Mouse (Mus musculus) cerebellum, adult 2 months (tissue): ENCODE measurements at regions not wholly inside any gene's neighbourhood (a gene's known extent, or its start where the extent isn't known, plus 50 kb on each side); places are given as distances from the start of the nearest gene placed in this dataset.

Source experiments
- DNase-seq, 2 experiments: peaks; one replicate each; pipeline ENCODE4 v3.0.0; 2021
- H3K27ac ChIP-seq: fragments of 200-500 bp; 2 replicates; pipeline ENCODE4 v1.5.1; 2012; ENCODE audit warnings: low read length, control low read depth, inconsistent platforms; ENCODE audit not compliant: insufficient read depth
- H3K27me3 ChIP-seq: fragments of 200-500 bp; 2 replicates; pipeline ENCODE4 v1.6.1; 2012; ENCODE audit warnings: inconsistent platforms, mild to moderate bottlenecking, low read length, moderate library complexity; ENCODE audit not compliant: control insufficient read depth, insufficient read depth
- H3K4me1 ChIP-seq: fragments of 200-500 bp; 2 replicates; pipeline ENCODE4 v1.6.1; 2011; ENCODE audit warnings: low read length; ENCODE audit not compliant: control insufficient read depth, insufficient read depth
- H3K4me3 ChIP-seq: fragments of 200-500 bp; replicated peaks from 2 replicates; pipeline ENCODE3; 2011; ENCODE audit warnings: mild to moderate bottlenecking, low read depth, low read length, control low read depth; ENCODE audit not compliant: insufficient read depth
- CTCF ChIP-seq: fragments of 200-500 bp; IDR thresholded peaks from 2 replicates; pipeline ENCODE4 v1.5.1; 2011; ENCODE audit warnings: low read depth, mild to moderate bottlenecking, control low read depth, low read length, moderate library complexity, borderline replicate concordance; ENCODE audit not compliant: insufficient read depth
- POLR2A ChIP-seq: fragments of 200-500 bp; IDR thresholded peaks from 2 replicates; pipeline ENCODE4 v1.6.1; 2011; ENCODE audit warnings: low read length, control low read depth, borderline replicate concordance; ENCODE audit not compliant: insufficient read depth
- whole genome bisulfite sequencing: fragments of 180-500 bp; shearing (Covaris S2); methylation state at CpG from one replicate; pipeline ENCODE4 v1.1.7; 2018; 5-methylcytosine and 5-hydroxymethylcytosine counted together

DNA sequence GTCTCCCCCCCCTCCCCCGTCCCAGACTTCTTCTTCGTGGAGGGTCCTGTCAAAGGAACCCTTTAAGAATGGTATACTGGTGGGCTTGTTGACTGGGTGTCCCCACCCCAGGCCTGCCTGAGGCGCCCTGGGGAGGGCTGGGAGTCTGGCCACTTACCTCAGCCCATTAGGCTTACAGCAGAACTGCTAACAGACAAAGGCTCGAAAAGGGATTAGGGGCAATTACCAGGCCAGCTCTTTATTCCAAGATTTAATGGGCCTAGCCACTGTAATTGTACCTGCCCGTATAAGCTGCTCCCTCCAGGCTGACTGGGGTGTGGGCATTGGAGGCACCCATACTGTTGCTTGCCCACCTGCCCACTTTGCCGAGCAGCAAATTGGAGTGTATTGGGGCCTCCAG, 93.8 kb upstream of the Pitx1 start:
- Histone ChIP-seq H3K27me3 (no peaks in the 10 kb centered on the region), H3K27ac (no peak overlapping the region), H3K4me1 (no peaks in the 10 kb centered on the region), H3K4me3 (no peak overlapping the region)
- WGBS: 79% methylated on average over 6 of the region's 6 CpGs
- DNase-seq: no peak
- no peak for TF ChIP-seq POLR2A
- TF ChIP-seq CTCF: no peak

DNA sequence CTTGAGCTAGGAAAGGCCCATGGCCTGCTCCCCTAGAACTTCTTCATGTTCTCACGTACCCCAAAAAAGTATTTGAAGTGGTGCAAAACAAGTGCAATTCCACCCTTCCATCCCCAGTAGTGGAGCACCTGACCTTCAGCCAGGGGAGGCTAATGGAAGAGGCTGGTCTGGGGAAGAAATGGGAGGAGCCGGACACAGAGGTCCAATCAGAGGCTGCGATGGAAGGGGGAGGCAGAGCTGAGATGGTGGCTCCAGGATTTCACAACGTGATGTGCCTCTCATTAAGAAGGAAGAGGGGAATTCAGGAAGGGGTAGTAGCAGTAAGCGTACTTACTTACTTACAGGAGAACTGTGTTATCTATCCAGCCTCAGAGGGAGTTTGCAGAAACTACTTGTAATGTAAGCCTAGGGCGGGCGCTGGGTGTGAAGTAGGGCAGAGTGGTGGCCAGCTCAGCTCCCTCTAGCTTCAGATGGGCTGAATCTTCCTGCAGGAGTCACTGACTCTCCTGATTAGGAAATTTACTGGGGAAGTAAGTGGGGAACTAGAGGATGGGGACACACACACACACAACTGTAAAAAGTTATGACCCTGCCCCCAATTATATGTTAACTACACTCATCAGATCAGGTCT, 87.6 kb upstream of the Pitx1 start:
- no peak overlapping the region for H3K27ac ChIP-seq
- H3K4me3 ChIP-seq: no peak overlapping the region
- DNase-seq: no peak
- TF ChIP-seq POLR2A (no peak), CTCF (no peak)
- WGBS: 33% methylated on average over 7 of the region's 7 CpGs
- H3K27me3 ChIP-seq: peaks cover 1% of the 10 kb centered on the region; the same call in 1 of the 2 replicates
- H3K4me1 ChIP-seq: no peaks in the 10 kb centered on the region

DNA sequence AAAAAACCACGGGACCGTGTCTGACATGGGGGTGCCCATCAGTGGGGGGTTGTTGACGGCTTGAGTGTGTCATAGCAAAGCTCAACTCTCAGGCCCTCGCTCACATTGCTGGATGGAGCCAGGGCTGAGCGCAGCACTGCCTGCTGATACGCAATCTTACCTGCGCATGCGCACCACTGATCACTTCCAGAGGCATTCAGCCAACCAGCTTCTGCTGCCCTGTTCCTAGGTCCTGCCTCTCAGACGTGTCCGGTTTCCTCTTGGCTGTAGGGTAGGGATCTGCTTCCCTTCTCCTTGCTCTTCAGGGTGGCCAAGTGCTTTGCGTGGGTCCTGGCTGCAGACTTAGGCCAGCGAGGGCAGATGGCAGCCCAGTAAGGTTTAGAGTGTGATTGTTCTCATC, 81.3 kb upstream of the Pitx1 start:
- Histone ChIP-seq H3K4me1 (no peaks in the 10 kb centered on the region), H3K4me3 (no peak overlapping the region), H3K27ac (no peak overlapping the region), H3K27me3 (no peaks in the 10 kb centered on the region)
- TF ChIP-seq POLR2A (no peak), CTCF (no peak)
- WGBS: 75% methylated on average over 12 of the region's 12 CpGs
- no peak for DNase-seq

DNA sequence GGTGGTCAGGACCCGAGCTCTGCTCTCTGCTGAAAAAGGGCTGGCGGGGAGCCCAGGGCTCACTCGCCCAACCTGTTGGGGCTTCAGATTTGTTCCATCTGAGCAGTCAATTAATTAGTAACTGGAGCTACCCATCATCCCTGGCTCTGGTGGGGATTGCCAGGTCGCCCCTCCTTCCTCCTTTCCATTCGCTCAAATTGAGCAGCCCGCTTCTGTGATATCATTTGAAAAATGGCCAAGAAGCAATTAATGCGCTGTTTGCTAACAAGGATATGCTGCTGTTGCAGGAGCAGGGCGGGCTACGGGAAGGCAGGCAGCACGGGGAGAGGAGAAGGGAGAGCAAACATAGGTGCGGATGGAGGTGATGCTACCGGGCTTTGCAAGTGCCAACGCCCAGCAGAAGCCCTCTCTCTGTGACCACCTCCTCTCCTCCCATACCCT, 76.3 kb upstream of the Pitx1 start:
- WGBS: 13% methylated on average over 13 of the region's 13 CpGs
- H3K27ac ChIP-seq: no peak overlapping the region
- no peak for TF ChIP-seq CTCF
- TF ChIP-seq POLR2A: no peak
- DNase-seq: no peak
- no peak overlapping the region for H3K4me3 ChIP-seq
- H3K27me3 ChIP-seq: no peaks in the 10 kb centered on the region
- no peaks in the 10 kb centered on the region for H3K4me1 ChIP-seq

DNA sequence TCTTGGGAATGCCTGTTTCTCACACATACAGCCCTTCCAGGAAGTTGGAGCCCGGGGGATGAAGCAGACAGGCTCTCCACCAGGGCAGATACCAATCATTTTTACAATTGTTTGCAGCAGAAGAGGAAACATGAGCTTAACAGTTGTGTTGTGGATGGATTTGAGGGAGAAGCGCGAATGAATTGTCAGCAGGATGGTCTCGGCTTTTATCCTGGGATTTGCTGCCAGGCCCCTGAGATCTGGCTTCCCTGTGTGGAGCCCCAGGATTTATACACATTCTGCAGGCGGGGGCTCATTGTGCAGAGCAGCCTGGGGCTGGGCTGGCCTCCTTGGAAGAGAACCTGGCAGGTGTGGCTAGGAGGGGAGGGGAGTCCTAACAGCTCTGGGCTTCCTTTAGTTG, 73.9 kb upstream of the Pitx1 start:
- no peaks in the 10 kb centered on the region for H3K4me1 ChIP-seq

DNA sequence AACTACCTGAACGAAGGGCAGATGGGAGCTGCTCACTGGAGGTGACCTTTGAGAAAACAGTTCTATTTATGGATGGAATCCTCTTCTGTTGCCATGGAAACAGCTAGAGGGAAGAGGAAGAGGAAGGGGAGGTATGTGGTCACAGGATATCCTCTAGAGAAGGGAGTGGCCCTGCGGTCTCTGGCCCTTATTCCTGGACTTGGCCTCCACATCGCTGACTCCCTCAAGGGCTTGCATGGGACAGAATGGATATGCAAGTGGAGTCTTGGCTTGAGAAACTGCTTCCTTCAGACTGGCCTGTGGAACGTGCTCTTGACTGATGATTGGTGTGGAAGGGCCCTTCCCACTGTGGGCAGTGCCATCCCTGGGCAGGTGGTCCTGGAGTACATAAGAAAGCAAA, 68.9 kb upstream of the Pitx1 start:
- TF ChIP-seq POLR2A (no peak), CTCF (no peak)
- Histone ChIP-seq H3K27ac (no peak overlapping the region), H3K27me3 (no peaks in the 10 kb centered on the region), H3K4me3 (no peak overlapping the region), H3K4me1 (no peaks in the 10 kb centered on the region)
- 45% methylated on average over 4 of the region's 4 CpGs for WGBS
- DNase-seq: no peak

More for the DNA sequence above, 73.9 kb upstream of the Pitx1 start:
- Histone ChIP-seq H3K27ac (no peak overlapping the region), H3K27me3 (no peaks in the 10 kb centered on the region), H3K4me3 (no peak overlapping the region)
- WGBS: 17% methylated on average over 5 of the region's 5 CpGs
- TF ChIP-seq POLR2A (no peak), CTCF (no peak)
- DNase-seq: no peak

DNA sequence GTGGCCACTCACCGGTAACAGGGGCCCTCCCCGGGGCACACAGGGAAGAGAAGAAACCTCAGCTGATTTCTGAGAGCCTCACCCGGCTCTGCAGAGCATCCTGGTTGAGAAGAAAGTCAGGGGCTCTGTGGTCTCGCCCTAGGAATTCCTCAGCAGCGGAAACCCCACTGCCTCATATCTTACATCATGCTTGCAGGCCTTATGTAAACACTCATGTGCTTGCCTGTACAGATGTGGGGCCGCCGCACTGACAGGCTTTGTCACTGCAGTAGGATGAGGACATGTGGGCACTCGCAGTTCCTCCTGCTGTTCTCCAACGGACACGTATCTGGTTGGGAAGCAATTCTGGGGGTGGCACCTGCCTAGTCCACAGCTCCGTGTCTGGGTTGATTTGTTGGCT, 66.3 kb upstream of the Pitx1 start:
- Histone ChIP-seq H3K27me3 (no peaks in the 10 kb centered on the region; the same call in 1 of the 2 replicates), H3K4me1 (no peaks in the 10 kb centered on the region), H3K27ac (no peak overlapping the region), H3K4me3 (no peak overlapping the region)
- TF ChIP-seq CTCF (no peak), POLR2A (no peak)
- no peak for DNase-seq
- WGBS: 78% methylated on average over 11 of the region's 11 CpGs

DNA sequence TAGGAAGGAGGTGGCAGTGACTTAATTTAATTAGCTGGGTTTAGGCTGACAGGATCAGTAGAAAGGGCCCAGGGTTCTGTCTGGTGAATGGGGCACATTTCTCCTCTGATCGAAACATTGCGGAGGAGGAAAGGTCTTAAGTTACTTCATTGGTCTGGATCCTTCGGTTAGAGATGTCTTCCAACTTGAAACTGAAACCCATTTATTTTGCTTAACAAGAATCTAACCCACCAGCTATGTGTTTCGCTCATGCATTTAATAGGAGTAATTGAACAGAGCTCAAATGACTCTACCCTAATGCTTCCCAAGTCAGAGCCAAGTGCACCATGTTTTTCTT, 64.2 kb upstream of the Pitx1 start:
- Histone ChIP-seq H3K27ac (no peak overlapping the region), H3K27me3 (no peaks in the 10 kb centered on the region; the same call in 1 of the 2 replicates), H3K4me1 (no peaks in the 10 kb centered on the region), H3K4me3 (no peak overlapping the region)
- TF ChIP-seq POLR2A (no peak), CTCF (no peak)
- DNase-seq: no peak
- WGBS: 91% methylated on average over 4 of the region's 4 CpGs
